Mouse (Mus musculus) myocyte (in vitro differentiated cells): Measurements from ENCODE around the gene 2510009E07Rik. TPM values are rescaled to one million over a fixed set of nuclear protein-coding genes. Genes with fewer than 3 reads are reported as not detected.
A peak's percentile ranks its signal among the peaks of the same experiment; 100 is the strongest.

Experiments
- H3K27me3 ChIP-seq: one replicate; pipeline ENCODE4 v1.6.1; 2011; ENCODE audit not compliant: control insufficient read depth, insufficient read depth, insufficient read length
- H3K36me3 ChIP-seq: one replicate; pipeline ENCODE4 v1.6.1; 2011; ENCODE audit not compliant: control insufficient read depth, insufficient read depth
- H3K4me2 ChIP-seq: one replicate; pipeline ENCODE4 v1.6.1; 2011; ENCODE audit warnings: low read depth, control low read depth
- H3K4me3 ChIP-seq: one replicate; pipeline ENCODE4 v1.5.1; 2011; ENCODE audit warnings: mild to moderate bottlenecking, control low read depth, moderate library complexity
- H3K79me2 ChIP-seq: one replicate; pipeline ENCODE4 v1.6.1; 2011; ENCODE audit not compliant: control insufficient read depth, insufficient read depth
- H3ac ChIP-seq: one replicate; pipeline ENCODE4 v1.6.1; 2011; ENCODE audit not compliant: control insufficient read depth, insufficient read length
- CEBPB ChIP-seq: IDR thresholded peaks from 2 replicates; pipeline ENCODE4 v1.6.1; 2011; ENCODE audit warnings: mild to moderate bottlenecking, moderate library complexity; ENCODE audit not compliant: poor library complexity, insufficient read depth, severe bottlenecking
- E2F4 ChIP-seq: IDR thresholded peaks from one replicate; pipeline ENCODE4 v1.6.1; 2011; ENCODE audit warnings: mild to moderate bottlenecking, control low read depth, moderate library complexity; ENCODE audit not compliant: insufficient read depth
- MAX ChIP-seq: IDR thresholded peaks from one replicate; pipeline ENCODE4 v1.6.1; 2011; ENCODE audit warnings: low read depth, mild to moderate bottlenecking, control low read depth
- MYOD1 ChIP-seq, 3 experiments: IDR thresholded peaks; one replicate each; pipeline ENCODE4 v1.6.1; 2011; ENCODE audit warnings: control low read depth in 2 of 3, low read depth in 2 of 3, mild to moderate bottlenecking in 2 of 3, moderate library complexity in 1 of 3; ENCODE audit not compliant: insufficient read length in 2 of 3, control insufficient read depth in 1 of 3
- MYOG ChIP-seq, 3 experiments: IDR thresholded peaks; one replicate each; pipeline ENCODE4 v1.6.1; 2011; ENCODE audit warnings: control low read depth in 2 of 3, low read depth in 2 of 3, mild to moderate bottlenecking in 2 of 3; ENCODE audit not compliant: insufficient read length in 2 of 3, control insufficient read depth in 1 of 3, insufficient read depth in 1 of 3
- POLR2A ChIP-seq: IDR thresholded peaks from one replicate; pipeline ENCODE4 v1.6.1; 2011; ENCODE audit warnings: low read depth, mild to moderate bottlenecking, control low read depth, moderate library complexity; ENCODE audit not compliant: insufficient read length
- POLR2AphosphoS2 ChIP-seq: IDR thresholded peaks from one replicate; pipeline ENCODE4 v1.6.1; 2011; ENCODE audit warnings: low read depth, control low read depth; ENCODE audit not compliant: insufficient read length
- REST ChIP-seq: IDR thresholded peaks from one replicate; pipeline ENCODE4 v1.6.1; 2011; ENCODE audit warnings: mild to moderate bottlenecking, control low read depth, moderate library complexity; ENCODE audit not compliant: insufficient read depth, insufficient read length
- SRF ChIP-seq: IDR thresholded peaks from one replicate; pipeline ENCODE4 v1.6.1; 2011; ENCODE audit warnings: low read depth; ENCODE audit not compliant: control insufficient read depth, insufficient read length
- TCF12 ChIP-seq: IDR thresholded peaks from one replicate; pipeline ENCODE4 v1.6.1; 2011; ENCODE audit warnings: mild to moderate bottlenecking, control low read depth; ENCODE audit not compliant: poor library complexity, insufficient read depth, severe bottlenecking
- TCF3 ChIP-seq: IDR thresholded peaks from one replicate; pipeline ENCODE4 v1.6.1; 2011; ENCODE audit warnings: low read depth, control low read depth; ENCODE audit not compliant: insufficient read length
- USF1 ChIP-seq: IDR thresholded peaks from one replicate; pipeline ENCODE4 v1.6.1; 2011; ENCODE audit warnings: low read depth, mild to moderate bottlenecking, control low read depth, moderate library complexity
- polyA plus RNA-seq: library from polyadenylated mRNA; unstranded; fragments of >200 nt; fragmentation: generic; extraction: Trizol; gene quantifications from one replicate; pipeline ENCODE4 v1.2.1, GENCODE M21; 2012; ENCODE audit warnings: missing spikeins

The 2510009E07Rik gene
- polyA plus RNA-seq, 1 experiment: 4.4 TPM

DNA sequence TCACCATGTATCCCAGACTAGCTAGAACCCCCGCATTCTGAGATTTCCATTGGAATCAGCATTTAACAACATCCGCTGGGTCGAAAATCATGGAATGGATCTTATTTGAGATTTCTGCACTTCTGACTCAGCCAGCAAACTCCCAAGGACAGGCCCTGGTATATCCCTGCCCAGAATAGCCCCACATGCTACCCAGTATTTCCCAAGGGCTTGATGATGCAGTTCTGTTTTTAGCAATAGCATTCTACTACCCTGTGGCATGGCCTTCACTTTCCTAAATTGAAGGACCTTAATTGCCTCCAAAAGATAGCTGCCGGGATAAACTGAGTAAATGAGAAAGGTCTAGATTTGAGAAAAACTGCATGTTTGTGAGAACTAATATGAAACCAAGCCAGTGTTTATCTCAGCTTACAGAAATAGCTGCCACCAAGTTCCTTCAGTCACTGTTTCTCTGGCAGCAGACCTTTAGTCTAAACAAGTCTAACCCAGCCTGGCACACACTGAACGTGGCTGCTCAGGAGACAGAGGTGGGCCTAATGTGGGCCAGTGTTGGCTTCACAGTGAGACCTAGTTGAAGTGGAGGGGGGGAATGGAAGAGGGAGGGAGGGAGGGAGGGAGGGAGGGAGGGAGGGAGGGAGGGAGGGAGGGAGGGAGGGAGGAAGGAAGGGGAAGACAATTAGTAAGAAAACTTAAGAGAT is 58.2 kb downstream of the 2510009E07Rik start:
- Histone ChIP-seq H3K27me3 (no peaks in the 10 kb centered on the region), H3K36me3 (no peaks in the 10 kb centered on the region), H3K4me2 (no peak overlapping the region), H3ac (no peak overlapping the region), H3K4me3 (no peak overlapping the region), H3K79me2 (no peaks in the 10 kb centered on the region)
- no peak for TF ChIP-seq TCF12

GRCm38 (mm10) chr16:21634460-21634859 is 60.0 kb downstream of the 2510009E07Rik start:
- Histone ChIP-seq H3K4me3 (no peak overlapping the region), H3K4me2 (no peak overlapping the region), H3K79me2 (no peaks in the 10 kb centered on the region), H3K27me3 (no peaks in the 10 kb centered on the region), H3ac (no peak overlapping the region), H3K36me3 (no peaks in the 10 kb centered on the region)
- TF ChIP-seq MAX (no peak), E2F4 (no peak), SRF (no peak), USF1 (no peak), CEBPB (no peak), MYOG (IDR thresholded peaks at IDR 0.05; ENCODE audit: control insufficient read depth in 1 of 3, insufficient read depth in 1 of 3, insufficient read length in 2 of 3, low read depth in 2 of 3) (no peak)

- no peaks in the 10 kb centered on the region for H3K79me2 ChIP-seq
- H3K4me3 ChIP-seq: no peak overlapping the region
- no peak for TF ChIP-seq POLR2AphosphoS2
- peak; percentile 30 for TF ChIP-seq TCF12
- no peak for TF ChIP-seq CEBPB
- peak in 1 of 3 experiments; percentile 70 for TF ChIP-seq MYOG (IDR thresholded peaks at IDR 0.05; ENCODE audit: control insufficient read depth in 1 of 3, insufficient read depth in 1 of 3, insufficient read length in 2 of 3, low read depth in 2 of 3)
- no peak for TF ChIP-seq POLR2A
- TF ChIP-seq MYOD1 (IDR thresholded peaks at IDR 0.05; ENCODE audit: control insufficient read depth in 1 of 3, insufficient read length in 2 of 3, low read depth in 2 of 3): peak; percentile 8 to 89 (median 77)
- TF ChIP-seq USF1: no peak
- H3K36me3 ChIP-seq: no peaks in the 10 kb centered on the region
- no peak overlapping the region for H3K4me2 ChIP-seq
- H3ac ChIP-seq: no peak overlapping the region
- no peaks in the 10 kb centered on the region for H3K27me3 ChIP-seq
Observed at GRCm38 (mm10) chr16:21631815-21632222, 62.6 kb downstream of the 2510009E07Rik start.

- H3K4me3 ChIP-seq: no peak overlapping the region
- no peaks in the 10 kb centered on the region for H3K79me2 ChIP-seq
- H3ac ChIP-seq: no peak overlapping the region
- TF ChIP-seq TCF3 (no peak), CEBPB (no peak), MYOD1 (IDR thresholded peaks at IDR 0.05; ENCODE audit: control insufficient read depth in 1 of 3, insufficient read length in 2 of 3, low read depth in 2 of 3) (no peak), MAX (no peak), MYOG (IDR thresholded peaks at IDR 0.05; ENCODE audit: control insufficient read depth in 1 of 3, insufficient read depth in 1 of 3, insufficient read length in 2 of 3, low read depth in 2 of 3) (no peak), TCF12 (no peak), SRF (no peak)
- no peaks in the 10 kb centered on the region for H3K27me3 ChIP-seq
- no peaks in the 10 kb centered on the region for H3K36me3 ChIP-seq
- no peak overlapping the region for H3K4me2 ChIP-seq
Observed at GRCm38 (mm10) chr16:21630614-21631013, 63.9 kb downstream of the 2510009E07Rik start.

GRCm38 (mm10) chr16:21628061-21628591 is 66.3 kb downstream of the 2510009E07Rik start:
- no peaks in the 10 kb centered on the region for H3K79me2 ChIP-seq
- H3ac ChIP-seq: no peak overlapping the region
- TF ChIP-seq REST (no peak), E2F4 (no peak), USF1 (no peak), MAX (no peak), POLR2AphosphoS2 (no peak), TCF12 (no peak), CEBPB (no peak), MYOG (IDR thresholded peaks at IDR 0.05; ENCODE audit: control insufficient read depth in 1 of 3, insufficient read depth in 1 of 3, insufficient read length in 2 of 3, low read depth in 2 of 3) (no peak)
- no peak overlapping the region for H3K4me2 ChIP-seq
- H3K4me3 ChIP-seq: no peak overlapping the region
- no peaks in the 10 kb centered on the region for H3K36me3 ChIP-seq
- no peaks in the 10 kb centered on the region for H3K27me3 ChIP-seq
